Mouse (Mus musculus) liver, embryonic 11.5 days (tissue): ENCODE measurements at regions not wholly inside any gene's neighbourhood (a gene's known extent, or its start where the extent isn't known, plus 50 kb on each side); places are given as distances from the start of the nearest gene placed in this dataset.

Experiments
- ATAC-seq: fragments of 200-750 bp; cut with Nextera tagmentation; replicated peaks from 2 replicates; pipeline ENCODE4 v1.8.0; 2017; ENCODE audit warnings: moderate number of reproducible peaks, mild to moderate bottlenecking, moderate TSS enrichment, moderate library complexity; ENCODE audit not compliant: low FRiP score
- DNase-seq: peaks from one replicate; pipeline ENCODE4 v3.0.0-alpha.2; 2017; ENCODE audit warnings: low spot score
- H3K27ac ChIP-seq: fragments of 300-500 bp; sonication (generic); 2 replicates; pipeline ENCODE4 v1.5.1; 2014; ENCODE audit warnings: mild to moderate bottlenecking, low read depth, low read length, control low read depth
- H3K27me3 ChIP-seq: fragments of 300-500 bp; sonication (generic); replicated peaks from 2 replicates; pipeline ENCODE4 v1.6.1; 2014; ENCODE audit warnings: low read length, mixed read lengths; ENCODE audit not compliant: control insufficient read depth, insufficient read depth
- H3K36me3 ChIP-seq: fragments of 300-500 bp; sonication (generic); 2 replicates; pipeline ENCODE4 v1.6.1; 2014; ENCODE audit warnings: mild to moderate bottlenecking, low read length, moderate library complexity, mixed read lengths; ENCODE audit not compliant: control insufficient read depth, insufficient read depth
- H3K4me1 ChIP-seq: fragments of 300-500 bp; sonication (generic); replicated peaks from 2 replicates; pipeline ENCODE4 v1.6.1; 2014; ENCODE audit warnings: low read length, mixed read lengths; ENCODE audit not compliant: control insufficient read depth, insufficient read depth
- H3K4me2 ChIP-seq: fragments of 300-500 bp; sonication (generic); 2 replicates; pipeline ENCODE4 v1.6.1; 2014; ENCODE audit warnings: mild to moderate bottlenecking, control low read depth, moderate library complexity
- H3K4me3 ChIP-seq: fragments of 300-500 bp; sonication (generic); 2 replicates; pipeline ENCODE4 v1.5.1; 2014; ENCODE audit warnings: low read depth, low read length, control low read depth
- H3K9ac ChIP-seq: fragments of 300-500 bp; sonication (generic); 2 replicates; pipeline ENCODE4 v1.6.1; 2014; ENCODE audit warnings: low read depth, low read length, control low read depth
- H3K9me3 ChIP-seq: fragments of 300-500 bp; sonication (generic); 2 replicates; pipeline ENCODE4 v1.6.1; 2016; ENCODE audit warnings: low read length, inconsistent platforms, mixed read lengths; ENCODE audit not compliant: control insufficient read depth
- WGBS: fragments of 180-500 bp; shearing (Covaris S2); extraction: QIAGEN DNeasy Blood & Tissue Kit; methylation state at CpG from one replicate; pipeline ENCODE4 v1.1.7; 2014; 5-methylcytosine and 5-hydroxymethylcytosine counted together

- ATAC-seq, result no peak
- H3K9ac ChIP-seq, result no peak overlapping the region
- H3K4me1 ChIP-seq, result no peaks in the 10 kb centered on the region
- H3K27me3 ChIP-seq, result no peaks in the 10 kb centered on the region
- 58% methylated on average over 6 of the region's 6 CpGs for WGBS
- H3K4me3 ChIP-seq, result no peak overlapping the region
- no peaks in the 10 kb centered on the region for H3K36me3 ChIP-seq
- no peak overlapping the region for H3K4me2 ChIP-seq
- no peak overlapping the region for H3K27ac ChIP-seq
- no peaks in the 10 kb centered on the region for H3K9me3 ChIP-seq
- no peak for DNase-seq
Measured at GRCm38 (mm10) chr10:26520879-26521278, 145.1 kb upstream of the L3mbtl3 start.

GRCm38 (mm10) chr10:26525848-26526546, 150.2 kb upstream of the L3mbtl3 start:
- Histone ChIP-seq H3K27ac (no peak overlapping the region), H3K36me3 (no peaks in the 10 kb centered on the region), H3K4me3 (no peak overlapping the region), H3K4me2 (no peak overlapping the region), H3K9me3 (no peaks in the 10 kb centered on the region), H3K9ac (no peak overlapping the region), H3K27me3 (no peaks in the 10 kb centered on the region), H3K4me1 (no peaks in the 10 kb centered on the region)
- no peak for ATAC-seq
- 78% methylated on average over 4 of the region's 4 CpGs for WGBS
- no peak for DNase-seq

DNA sequence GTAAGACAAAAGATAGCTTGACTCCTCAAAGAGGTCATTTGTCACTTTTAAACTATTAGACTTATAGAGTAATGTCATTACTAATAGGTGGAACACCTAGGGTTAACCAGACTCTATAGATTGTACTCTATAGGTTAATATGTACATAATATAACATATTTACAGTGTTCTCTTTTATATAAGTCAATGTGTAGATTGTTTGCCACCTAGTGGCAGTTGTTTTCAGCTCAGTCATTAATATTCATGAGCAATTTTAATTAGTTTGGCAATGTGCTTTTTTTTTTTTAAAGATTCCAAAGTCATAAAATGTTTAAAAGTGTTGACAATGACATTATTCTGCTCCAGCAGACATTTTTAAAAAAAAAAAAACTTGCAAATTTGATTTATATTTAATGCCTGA, 164.4 kb upstream of the L3mbtl3 start:
- no peak for ATAC-seq

DNA sequence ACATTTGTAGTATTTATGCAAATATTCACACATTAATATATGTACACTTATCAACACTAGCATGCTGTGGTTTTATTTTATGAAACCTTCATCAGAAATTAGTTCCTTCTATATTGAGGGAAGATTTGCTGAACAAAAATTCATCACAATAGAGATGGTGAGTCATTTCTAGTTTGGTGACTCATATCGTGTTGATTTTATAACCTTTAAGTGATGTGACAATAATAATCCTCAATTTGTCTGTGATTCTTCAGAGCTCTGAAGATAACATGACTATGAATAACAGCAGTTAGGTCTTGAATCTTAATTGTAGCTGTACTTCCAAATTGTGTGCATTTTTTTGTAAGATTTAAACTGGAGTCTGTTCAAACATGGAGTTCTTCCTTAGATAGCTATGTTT, 168.3 kb upstream of the L3mbtl3 start:
- H3K9ac ChIP-seq, result no peak overlapping the region
- DNase-seq (no peak), ATAC-seq (no peak)
- H3K27me3 ChIP-seq, result no peaks in the 10 kb centered on the region
- H3K4me2 ChIP-seq, result no peak overlapping the region
- no peaks in the 10 kb centered on the region for H3K36me3 ChIP-seq
- H3K9me3 ChIP-seq, result no peaks in the 10 kb centered on the region
- H3K4me1 ChIP-seq, result no peaks in the 10 kb centered on the region
- no peak overlapping the region for H3K27ac ChIP-seq
- WGBS, result 69% methylated on average over 1 of the region's 1 CpGs
- no peak overlapping the region for H3K4me3 ChIP-seq

More for the DNA sequence above, 164.4 kb upstream of the L3mbtl3 start:
- no peak overlapping the region for H3K4me2 ChIP-seq
- H3K36me3 ChIP-seq, result no peaks in the 10 kb centered on the region
- no peaks in the 10 kb centered on the region for H3K4me1 ChIP-seq
- no peak overlapping the region for H3K4me3 ChIP-seq
- no peak overlapping the region for H3K27ac ChIP-seq
- H3K27me3 ChIP-seq, result no peaks in the 10 kb centered on the region
- no peak for DNase-seq
- H3K9me3 ChIP-seq, result no peaks in the 10 kb centered on the region
- no peak overlapping the region for H3K9ac ChIP-seq

GRCm38 (mm10) chr10:26544796-26545195, 169.0 kb upstream of the L3mbtl3 start:
- ATAC-seq (no peak), DNase-seq (no peak)
- no peaks in the 10 kb centered on the region for H3K9me3 ChIP-seq
- H3K9ac ChIP-seq, result no peak overlapping the region
- WGBS, result 81% methylated on average over 1 of the region's 1 CpGs
- no peak overlapping the region for H3K4me2 ChIP-seq
- no peaks in the 10 kb centered on the region for H3K36me3 ChIP-seq
- no peaks in the 10 kb centered on the region for H3K27me3 ChIP-seq
- H3K27ac ChIP-seq, result no peak overlapping the region
- no peak overlapping the region for H3K4me3 ChIP-seq
- no peaks in the 10 kb centered on the region for H3K4me1 ChIP-seq

- DNase-seq (no peak), ATAC-seq (no peak)
- Histone ChIP-seq H3K9ac (no peak overlapping the region), H3K27ac (no peak overlapping the region), H3K4me3 (no peak overlapping the region), H3K27me3 (no peaks in the 10 kb centered on the region), H3K9me3 (no peaks in the 10 kb centered on the region), H3K36me3 (no peaks in the 10 kb centered on the region), H3K4me1 (no peaks in the 10 kb centered on the region), H3K4me2 (no peak overlapping the region)
- 91% methylated on average over 8 of the region's 8 CpGs for WGBS
Measured at GRCm38 (mm10) chr10:26556246-26556645, 180.5 kb upstream of the L3mbtl3 start.

GRCm38 (mm10) chr10:26558118-26558517, 182.3 kb upstream of the L3mbtl3 start:
- H3K27ac ChIP-seq, result no peak overlapping the region
- H3K4me2 ChIP-seq, result no peak overlapping the region
- H3K9ac ChIP-seq, result no peak overlapping the region
- no peaks in the 10 kb centered on the region for H3K9me3 ChIP-seq
- H3K4me3 ChIP-seq, result no peak overlapping the region
- no peak for ATAC-seq
- WGBS, result 60% methylated on average over 1 of the region's 1 CpGs
- H3K36me3 ChIP-seq, result no peaks in the 10 kb centered on the region
- no peaks in the 10 kb centered on the region for H3K27me3 ChIP-seq
- no peaks in the 10 kb centered on the region for H3K4me1 ChIP-seq
- no peak for DNase-seq

DNA sequence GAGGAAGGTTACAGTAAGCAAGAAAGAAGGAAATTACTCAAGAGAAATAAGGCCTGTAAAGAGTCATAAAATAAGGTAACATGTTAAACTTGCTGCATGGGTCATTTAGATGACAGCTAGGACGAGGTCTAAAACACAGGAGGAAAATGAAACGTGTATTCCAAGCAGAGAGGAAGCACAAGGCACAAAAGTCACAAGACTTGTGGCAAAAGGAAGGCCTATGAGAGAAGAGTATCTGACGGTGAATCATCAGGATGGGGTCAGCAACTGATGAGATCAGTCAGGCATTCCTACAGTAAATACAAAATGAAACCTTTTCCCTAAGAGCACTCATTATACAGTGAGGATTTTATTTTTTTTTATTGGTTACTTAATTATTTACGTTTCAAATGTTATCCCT, 183.6 kb upstream of the L3mbtl3 start:
- H3K27me3 ChIP-seq, result no peaks in the 10 kb centered on the region
- DNase-seq, result no peak
- WGBS, result 67% methylated on average over 4 of the region's 4 CpGs
- H3K9me3 ChIP-seq, result no peaks in the 10 kb centered on the region
- no peak overlapping the region for H3K4me2 ChIP-seq
- no peaks in the 10 kb centered on the region for H3K36me3 ChIP-seq
- no peak overlapping the region for H3K27ac ChIP-seq
- no peak overlapping the region for H3K9ac ChIP-seq
- ATAC-seq, result no peak
- no peaks in the 10 kb centered on the region for H3K4me1 ChIP-seq
- no peak overlapping the region for H3K4me3 ChIP-seq

DNA sequence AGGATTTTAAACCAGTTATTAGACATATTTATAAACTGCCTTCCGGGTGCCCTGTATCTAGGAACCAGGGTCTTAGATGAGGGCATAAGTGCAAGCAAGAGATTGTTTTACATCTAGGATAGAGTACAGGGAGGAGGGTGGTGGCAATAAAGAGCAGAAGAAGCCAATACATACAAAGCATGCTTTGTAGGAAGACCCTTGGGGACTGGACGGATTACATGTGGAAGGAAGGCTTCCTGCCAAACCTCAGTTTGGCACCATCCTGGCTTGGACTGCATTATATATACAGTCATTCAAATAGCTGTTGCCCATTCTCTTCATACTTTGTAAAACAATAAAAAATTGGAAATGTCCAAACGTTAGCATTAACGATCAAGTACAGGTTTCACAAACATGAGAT, 184.7 kb upstream of the L3mbtl3 start:
- no peaks in the 10 kb centered on the region for H3K36me3 ChIP-seq
- H3K27ac ChIP-seq, result no peak overlapping the region
- no peak overlapping the region for H3K9ac ChIP-seq
- H3K27me3 ChIP-seq, result no peaks in the 10 kb centered on the region
- H3K4me1 ChIP-seq, result no peaks in the 10 kb centered on the region
- 91% methylated on average over 4 of the region's 4 CpGs for WGBS
- H3K4me3 ChIP-seq, result no peak overlapping the region
- H3K9me3 ChIP-seq, result no peaks in the 10 kb centered on the region
- no peak for DNase-seq
- ATAC-seq, result no peak
- no peak overlapping the region for H3K4me2 ChIP-seq
